Mouse (Mus musculus): ENCODE measurements around the gene Mark2. TPM values are rescaled to one million over a fixed set of nuclear protein-coding genes. Genes with fewer than 3 reads are reported as not detected.

Gene Mark2
- polyA plus RNA-seq, 1 experiment: 75.2 TPM

DNA sequence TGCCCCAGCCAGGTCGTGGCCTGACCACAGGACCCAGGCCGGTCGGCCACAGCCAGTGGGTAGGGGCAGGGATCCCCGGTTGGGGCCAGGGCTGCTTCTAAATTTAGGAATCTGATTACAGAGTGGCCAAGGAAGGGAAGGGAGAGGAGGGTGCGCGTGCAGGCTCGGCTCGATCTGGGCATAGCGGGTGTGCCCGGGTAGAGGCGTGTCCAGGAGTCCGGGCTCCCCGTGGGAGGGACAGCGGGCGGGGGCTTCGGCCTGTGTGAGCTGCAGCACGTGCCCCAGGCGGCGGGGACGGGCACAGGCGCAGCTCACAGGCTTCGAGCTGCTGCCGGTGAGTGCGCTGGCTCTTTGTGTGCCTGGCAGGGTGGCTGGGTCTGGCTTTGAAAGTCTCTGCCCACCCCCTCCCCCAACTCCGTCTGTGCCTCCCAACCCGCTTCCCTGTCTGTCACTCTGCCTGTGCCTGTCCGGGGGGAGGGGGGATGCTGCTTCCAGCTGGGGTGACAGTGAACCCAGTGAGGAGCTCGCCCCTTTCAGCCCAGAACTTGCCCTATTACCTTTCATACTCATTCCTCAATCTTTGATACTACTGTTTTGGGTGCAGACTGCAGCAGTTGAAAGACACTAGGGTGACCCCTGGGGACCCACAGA, 74.4 kb downstream of the Mark2 start, which contains the start of gene Rcor2:
Gene Rcor2 (plus strand): TSS at position 235 of the 651 bp plus-strand sequence.
- peak; percentile 69 for DNase-seq (ENCODE audit: low spot score)

DNA sequence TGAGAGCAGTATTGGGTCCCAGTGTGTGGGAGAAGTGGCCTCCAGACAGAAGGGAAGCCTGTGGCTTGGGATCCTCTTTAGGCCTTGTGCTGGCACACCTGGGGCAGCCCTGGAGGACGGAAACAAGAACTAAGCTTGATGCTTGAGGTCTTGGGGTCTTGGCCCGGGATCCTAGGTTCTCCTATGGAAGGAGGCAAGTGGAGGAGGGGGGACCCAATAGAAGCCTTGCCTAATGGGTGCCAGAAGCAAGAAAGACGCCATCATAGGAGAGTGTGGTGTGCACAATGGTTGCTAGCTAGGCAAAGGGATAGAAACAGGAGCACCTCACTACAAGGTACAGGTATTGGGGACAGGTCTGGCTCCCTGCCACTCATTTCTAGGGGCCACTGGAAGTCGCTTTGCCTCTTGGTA, 75.2 kb downstream of the Mark2 start:
- DNase-seq (ENCODE audit: low spot score): no peak

DNA sequence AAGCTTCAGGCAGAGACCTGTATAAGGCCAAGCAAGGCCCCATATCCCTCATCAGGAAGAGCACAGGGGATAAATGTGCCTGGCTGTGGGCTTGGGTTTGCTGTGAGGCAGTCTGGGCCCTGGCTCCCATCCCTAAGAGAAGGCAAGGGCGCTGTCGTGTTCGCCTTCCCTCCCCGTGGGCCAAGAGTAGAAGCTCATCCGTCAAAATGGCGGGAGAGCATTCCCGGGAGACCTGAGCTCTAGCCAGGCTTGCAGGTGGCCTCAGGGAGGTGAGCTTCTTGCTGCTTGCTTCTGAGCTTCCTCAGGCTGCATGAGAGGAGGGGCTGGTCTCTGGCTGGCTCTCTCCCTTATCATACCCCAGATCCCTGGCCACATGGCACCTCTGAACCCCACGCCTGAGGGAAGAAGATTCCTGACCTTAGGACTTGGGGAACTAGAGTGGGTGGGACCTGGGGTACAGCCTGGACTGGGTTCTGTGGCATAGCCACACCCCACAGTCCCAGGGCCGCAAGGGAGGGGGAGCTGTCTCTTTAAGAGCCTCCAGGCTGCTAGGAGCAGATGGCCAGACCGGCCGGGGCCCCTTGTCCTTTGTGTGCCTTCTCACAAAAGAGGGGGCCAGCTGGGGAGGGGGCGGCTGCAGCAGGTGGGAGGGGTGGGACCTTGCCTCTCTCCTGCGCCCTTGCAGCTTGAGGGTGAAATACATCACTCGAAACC, 76.0 kb downstream of the Mark2 start:
- DNase-seq (ENCODE audit: low spot score): no peak

DNA sequence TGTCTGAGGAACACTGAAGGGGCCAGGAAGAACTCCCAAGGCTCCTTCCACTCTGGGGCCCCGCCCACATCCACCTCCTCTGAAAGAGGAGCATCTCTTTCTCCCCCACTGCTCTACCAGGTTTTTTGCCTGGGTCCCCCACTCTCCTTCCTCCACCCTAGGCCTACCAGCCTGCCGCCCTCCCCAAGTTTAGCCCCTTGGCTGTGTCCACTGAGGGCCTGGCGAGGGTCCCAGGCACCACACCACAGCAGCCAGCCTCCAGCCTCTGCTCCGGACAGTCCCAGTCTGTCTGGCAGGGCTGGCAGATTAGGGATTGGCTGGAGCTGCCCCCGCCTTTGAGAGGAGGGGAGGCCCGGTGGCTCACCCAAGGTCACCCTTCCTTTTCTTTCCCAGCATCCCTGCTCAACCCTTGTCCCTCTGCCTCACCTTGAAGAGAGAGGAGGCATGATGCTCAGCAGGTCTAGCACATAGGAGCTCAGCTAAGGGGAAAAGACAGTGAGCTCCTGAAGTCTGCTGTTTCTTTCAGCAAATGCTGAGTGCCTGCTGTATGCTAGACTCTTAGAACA, 76.8 kb downstream of the Mark2 start:
- no peak for DNase-seq (ENCODE audit: low spot score)

DNA sequence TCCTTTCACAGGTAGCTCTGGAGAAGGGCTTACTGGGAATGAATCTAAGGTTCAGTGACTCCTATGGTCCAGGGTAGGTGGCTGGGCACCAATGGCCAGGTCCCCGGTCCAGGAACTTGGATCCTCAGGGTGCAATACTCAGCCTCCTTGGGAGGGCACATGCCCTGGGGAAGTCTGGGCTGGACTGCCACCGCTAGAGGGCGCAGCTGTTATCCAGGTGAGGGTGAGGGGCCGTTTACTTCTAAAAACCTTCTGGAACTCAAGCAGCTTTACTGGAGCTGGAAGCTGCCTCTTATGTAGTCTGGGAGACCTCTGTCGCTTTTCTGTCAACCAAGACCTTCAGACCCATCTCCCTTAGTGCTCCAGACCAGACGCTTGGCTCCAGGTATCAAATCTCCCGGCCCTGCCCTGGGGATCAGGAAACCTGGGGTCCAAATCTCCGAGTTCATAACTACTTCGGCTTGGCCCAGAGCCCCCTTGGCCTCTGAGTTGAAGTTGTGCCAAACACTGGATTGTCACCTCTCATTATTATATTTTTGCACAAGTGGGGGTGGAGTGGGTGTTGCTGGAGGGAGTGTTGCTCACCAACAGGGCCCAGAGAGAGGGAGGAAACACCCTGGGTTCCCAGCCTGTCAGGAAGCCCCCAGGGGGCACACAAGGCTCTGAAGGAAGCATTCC, 77.4 kb downstream of the Mark2 start:
- peak; percentile 76 for DNase-seq (ENCODE audit: low spot score)

DNA sequence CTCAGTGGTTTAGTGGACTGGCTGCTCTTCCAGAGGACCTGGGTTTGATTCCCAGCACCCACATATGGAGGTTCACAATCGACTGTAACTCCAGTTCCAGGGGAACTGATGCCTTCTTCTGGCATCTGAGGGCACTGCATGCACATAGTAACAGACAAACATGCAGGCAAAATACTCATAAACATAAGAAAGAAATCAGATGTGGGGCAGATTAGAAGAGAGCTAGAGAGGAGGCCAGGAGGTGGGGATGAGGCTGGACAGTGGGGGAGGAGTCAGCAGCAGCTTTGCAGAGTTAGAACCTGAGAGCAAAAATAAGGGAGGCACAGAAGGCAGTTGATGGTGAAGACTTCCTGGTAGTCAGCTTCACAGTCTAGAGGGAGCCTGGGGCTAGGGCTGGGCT, 79.1 kb downstream of the Mark2 start:
- DNase-seq (ENCODE audit: low spot score): no peak

DNA sequence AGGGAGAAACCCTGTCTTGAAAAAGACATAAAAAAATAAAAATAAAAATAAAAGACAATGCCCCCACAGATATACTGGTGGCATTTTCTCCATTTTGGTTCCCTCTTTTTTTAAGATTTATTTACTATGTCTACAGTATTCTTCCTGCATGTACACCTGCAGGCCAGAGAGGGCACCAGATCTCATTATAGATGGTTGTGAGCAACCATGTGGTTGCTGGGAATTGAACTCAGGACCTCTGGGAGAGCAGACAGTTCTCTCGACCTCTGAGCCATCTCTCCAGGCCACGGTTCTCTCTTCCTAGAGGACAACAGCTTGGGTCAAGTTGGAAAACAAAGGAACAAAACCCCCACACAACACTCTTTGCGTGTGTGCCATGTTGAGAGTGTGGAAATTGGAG, 79.7 kb downstream of the Mark2 start:
- no peak for DNase-seq (ENCODE audit: low spot score)

DNA sequence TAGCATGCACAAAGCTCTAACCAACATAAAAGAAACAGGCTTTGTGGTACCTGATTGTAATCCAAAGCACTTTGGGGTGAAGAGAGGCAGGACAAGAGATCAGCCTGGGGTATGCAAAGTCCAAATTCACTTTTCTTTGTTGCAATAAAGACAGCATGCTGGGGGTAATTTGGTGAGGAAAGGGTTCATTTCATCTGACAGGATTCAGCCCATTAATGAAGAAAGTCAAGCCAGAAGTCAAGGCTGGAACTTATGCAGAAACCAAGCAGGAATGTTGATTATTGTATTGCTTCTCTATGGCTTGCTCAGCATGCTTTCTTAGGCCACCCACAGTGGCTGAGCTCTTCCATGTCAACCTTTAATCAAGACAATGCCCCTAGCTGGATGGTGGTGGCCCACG, 80.2 kb downstream of the Mark2 start:
- DNase-seq (ENCODE audit: low spot score): no peak

DNA sequence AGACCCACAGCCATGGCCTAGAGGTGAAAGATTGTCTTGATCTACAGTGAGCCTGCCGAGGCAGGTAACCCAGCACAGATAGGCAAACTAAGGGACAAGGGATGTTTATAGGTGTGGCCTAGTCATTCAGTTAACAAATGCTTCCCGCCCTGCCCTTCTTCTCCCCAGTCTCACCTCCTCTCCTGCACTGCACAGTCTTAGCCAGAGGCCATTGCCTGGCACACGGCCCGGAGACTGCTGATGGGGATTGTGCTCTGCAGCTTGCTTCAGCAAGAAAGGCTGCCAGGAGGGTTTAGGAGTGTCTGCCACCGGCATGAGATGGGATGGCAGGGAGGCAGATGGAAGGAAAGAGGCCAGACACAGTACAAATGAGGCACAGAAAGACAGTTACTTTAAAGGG, 83.8 kb downstream of the Mark2 start:
- no peak for DNase-seq (ENCODE audit: low spot score)

DNA sequence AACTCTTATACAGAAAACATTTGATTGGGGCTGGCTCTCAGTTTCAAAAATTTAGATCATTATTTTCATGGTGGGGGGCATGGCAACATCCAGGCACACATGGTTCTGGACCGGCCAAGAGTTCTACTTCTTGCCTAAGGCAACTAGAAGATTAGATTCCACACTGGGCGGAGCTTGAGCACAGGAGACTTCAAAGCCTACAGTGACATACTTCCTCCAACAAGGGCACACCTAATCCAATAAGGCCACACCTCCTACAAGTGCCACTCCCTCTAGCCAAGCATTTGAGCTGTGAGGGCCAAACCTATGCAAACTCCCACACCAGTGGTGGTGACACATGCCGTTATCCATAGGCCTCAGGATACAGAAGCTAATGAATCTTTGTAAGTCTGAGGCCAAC, 95.6 kb downstream of the Mark2 start:
- DNase-seq (ENCODE audit: low spot score): no peak

DNA sequence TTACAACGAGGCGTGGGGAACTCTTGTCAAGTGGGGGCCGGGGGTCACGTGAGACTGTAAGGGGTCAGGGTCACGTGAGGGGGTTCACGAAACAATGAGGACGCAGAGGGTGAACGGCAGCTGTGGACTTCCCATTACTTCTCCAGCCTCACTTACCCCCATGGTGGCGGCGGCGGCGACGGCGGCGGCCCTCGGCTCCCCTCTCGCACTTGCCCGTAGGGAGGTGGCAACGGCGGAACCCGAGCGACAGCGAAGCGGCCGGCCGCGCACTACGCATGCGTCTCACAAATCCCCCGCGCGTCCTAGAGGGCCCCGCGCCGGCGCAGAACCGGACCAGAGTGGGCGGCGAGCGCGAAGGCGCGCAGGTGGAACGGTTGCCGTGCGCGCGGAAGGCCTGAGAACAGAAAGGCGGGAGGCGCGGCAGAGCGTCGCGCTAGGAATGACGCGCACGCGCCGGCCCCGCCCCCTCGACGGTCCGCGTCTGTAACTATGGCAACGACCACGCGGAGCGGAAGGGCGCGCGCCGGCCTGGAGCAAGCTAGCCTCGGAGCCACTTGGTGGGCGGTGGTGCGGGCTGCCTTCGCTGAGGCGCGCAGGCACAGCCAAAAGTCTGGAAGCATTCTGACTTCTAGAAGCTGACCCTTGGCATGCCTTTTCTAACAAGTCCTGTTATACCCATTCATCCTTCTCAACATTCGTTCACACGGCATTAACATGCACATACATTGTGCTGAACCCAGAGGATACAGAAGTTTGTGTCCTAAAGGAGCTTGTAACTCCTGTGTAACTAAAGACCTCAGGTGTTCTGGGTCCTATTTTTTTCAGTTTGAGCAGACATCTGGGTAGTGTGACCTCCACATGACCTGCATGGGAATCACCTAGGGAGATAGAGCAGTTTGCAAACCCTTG, 100.6 kb downstream of the Mark2 start, which contains the start of gene Naa40:
Gene Naa40 (minus strand): TSS at position 402 of the 909 bp plus-strand sequence.
- DNase-seq (ENCODE audit: low spot score): peak; percentile 79

DNA sequence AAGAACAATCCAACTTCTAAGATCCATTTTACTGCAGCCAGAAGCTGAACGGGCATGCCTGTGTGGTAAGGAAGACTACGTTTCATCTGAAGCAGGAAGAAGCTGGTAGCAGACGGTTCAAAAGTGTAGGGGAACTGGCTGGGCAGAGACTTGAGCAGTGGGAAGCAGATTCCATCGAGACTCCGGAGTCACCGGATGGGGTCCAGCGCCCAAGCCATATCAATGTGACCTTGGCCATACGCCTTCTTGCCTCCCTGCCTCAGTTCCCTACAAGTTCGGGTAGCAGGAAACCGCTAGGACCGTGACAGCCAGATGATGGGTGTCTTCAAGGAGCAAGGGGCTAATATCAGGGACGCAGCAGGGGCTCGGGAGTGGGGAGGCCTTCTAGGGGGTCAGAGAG, 101.4 kb downstream of the Mark2 start:
- no peak for DNase-seq (ENCODE audit: low spot score)

DNA sequence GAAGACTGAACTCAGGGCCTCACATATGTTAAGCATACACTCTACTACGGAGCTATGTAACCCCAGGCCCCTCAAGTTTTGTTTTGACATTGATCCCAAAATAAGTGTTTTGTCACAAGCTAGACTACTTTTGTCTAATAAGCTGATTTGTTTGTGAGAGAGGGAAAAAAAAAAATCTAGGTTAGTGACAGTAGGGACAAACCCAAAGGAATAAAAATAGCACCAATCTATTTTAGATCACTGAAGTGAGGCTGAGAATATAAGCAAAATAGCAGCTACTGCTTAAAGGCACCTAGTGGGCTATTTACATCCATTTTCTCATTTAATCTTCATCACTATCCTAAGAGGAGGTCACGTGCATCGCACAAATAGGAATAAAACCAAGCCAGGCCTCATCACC, 102.1 kb downstream of the Mark2 start:
- DNase-seq (ENCODE audit: low spot score): no peak

DNA sequence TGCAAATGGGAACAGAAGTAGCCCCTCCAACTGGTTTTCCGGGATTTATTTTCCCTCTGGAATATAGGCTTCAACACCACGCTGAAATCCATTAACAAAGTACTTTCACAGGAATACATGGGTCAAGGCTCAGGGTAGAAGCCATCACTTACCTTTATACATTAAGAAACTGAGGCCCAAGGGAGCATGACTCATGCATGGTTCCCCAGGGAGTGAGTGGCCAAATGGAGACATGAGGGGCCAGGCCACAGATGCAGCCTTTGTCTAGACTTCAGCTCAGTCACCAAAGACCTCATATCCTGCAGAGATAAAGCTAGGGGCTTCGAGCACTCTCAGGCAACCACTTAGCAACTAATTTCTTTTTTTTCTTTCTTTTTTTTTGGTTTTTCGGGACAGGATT, 104.9 kb downstream of the Mark2 start:
- DNase-seq (ENCODE audit: low spot score): no peak

DNA sequence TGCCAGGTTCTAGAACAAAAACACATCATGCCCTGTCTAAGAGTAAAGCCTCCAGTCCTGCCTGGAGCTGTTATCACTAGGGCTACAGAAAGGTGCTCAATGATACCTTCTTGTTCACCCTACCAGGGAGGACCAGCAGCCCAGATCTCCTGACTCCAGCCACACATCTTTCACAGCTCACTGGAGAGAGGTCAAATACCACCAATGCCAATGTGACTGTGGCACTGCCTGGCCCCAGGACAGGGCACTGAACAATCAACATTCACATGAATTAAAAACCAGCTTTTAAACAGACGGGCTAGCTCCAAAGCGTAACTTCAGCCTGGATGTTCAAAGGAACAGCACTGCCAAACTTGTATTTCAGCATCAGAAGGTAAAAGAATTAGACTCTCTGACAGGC, 105.6 kb downstream of the Mark2 start:
- DNase-seq (ENCODE audit: low spot score): no peak

DNA sequence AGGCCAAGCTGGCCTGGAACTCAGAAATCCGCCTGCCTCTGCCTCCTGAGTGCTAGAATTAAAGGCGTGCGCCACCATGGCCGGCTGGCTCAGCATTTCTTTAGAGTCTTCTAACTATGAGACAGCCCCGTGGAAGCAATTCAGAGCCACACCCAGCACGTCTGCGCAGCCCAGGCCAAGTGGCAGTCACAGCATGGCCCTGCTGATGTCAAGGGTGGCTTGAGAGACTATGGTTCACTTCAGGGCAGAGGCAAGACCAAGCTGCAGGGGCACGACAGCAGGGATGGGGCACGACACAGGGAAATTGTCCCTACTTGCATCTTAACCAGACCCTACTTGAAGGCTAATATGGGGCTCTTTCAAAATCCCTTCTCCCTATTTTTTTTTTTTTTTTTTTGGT, 106.2 kb downstream of the Mark2 start:
- DNase-seq (ENCODE audit: low spot score): no peak

DNA sequence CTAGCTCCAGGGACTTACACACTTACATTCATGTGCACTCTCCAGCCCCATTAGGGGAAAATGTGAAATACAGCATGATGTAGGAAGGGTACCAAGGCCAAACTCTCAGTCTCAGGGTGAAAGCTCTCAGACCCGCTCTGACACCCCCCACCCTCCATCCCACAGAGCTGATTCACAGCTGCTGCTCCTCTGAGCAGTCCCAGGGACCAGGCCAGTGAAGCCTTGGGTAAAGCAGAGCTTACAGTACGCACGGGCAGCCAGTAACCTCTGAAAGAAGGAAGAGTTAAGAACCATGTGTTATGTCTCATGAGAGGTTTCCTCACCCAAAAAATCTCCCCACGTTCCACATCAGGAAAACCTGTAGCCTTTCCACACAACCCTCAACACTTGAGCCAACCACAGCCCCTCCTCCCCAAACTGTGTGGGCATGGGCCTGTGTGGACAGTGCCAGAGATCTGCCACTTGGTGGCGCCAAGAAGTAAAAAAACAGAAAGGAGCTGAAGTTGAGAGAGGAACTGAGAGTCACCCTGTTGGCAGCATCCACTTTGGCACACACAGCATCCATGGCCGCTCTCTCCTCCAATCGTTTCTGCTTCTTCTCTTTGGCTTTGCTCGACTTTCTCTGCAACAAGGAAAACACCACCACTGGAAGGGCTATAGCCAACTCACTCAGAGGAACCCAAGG, 107.0 kb downstream of the Mark2 start:
- peak; percentile 49 for DNase-seq (ENCODE audit: low spot score)

DNA sequence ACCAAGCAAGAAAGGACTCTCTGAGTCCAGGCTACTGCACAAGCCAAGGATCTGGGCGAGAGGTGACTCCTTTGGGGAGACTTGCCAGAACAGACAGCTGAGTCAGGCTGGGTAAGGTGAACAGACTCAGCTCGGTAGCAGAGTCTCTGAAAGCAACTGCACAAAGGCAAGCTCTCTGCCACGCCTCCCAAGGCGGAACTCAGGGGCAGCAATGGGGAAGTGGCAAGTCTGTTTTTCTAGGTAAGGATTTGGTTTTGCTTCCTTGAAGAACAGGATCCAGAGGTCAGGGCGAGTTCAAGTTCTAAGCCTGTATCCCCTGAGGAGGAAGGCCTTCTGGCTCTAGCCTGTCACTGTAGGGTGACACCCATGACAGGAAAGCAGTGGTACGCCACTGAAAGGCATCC, 115.1 kb downstream of the Mark2 start:
- no peak for DNase-seq (ENCODE audit: low spot score)

All from urinary bladder, adult 2 months (tissue).